Comparison of ENCODE assay signal across 8 mouse cellular contexts in genomic region chr16:20695622-20696323, GRCm38 (mm10). TPM values are rescaled to one million over a fixed set of nuclear protein-coding genes. Genes with fewer than 3 reads are reported as not detected.
DNase-seq lines count a peak whose midpoint lies in the region; ATAC-seq and TF ChIP-seq lines count a peak whose summit lies in the region.

No protein-coding gene starts in this region.

- peak; percentile 84 for DNase-seq in brain, embryonic 18.5 days (ENCODE audit: low read depth, low spot score)
- peak; percentile 89 for DNase-seq in kidney, postnatal 0 days (ENCODE audit: low spot score)
- peak; percentile 83 for DNase-seq in neural tube, embryonic 10.5 days (ENCODE audit: extremely low spot score, low spot score)
- peak; percentile 86 for DNase-seq in testis, postnatal 14 days (ENCODE audit: low spot score)

- ATAC-seq in forebrain, embryonic 13.5 days = peak; percentile 82
- peak; percentile 77 for ATAC-seq in heart, embryonic 15.5 days (replicated peaks; ENCODE audit: insufficient number of reproducible peaks, insufficient read depth, low FRiP score, low read depth)
- ATAC-seq in kidney, postnatal 0 days (replicated peaks; ENCODE audit: low FRiP score, low read depth) = peak; percentile 69
- ATAC-seq in limb, embryonic 15.5 days (ENCODE audit: insufficient number of reproducible peaks, low FRiP score, low TSS enrichment, low read depth) = peak; percentile 73

- no peak for TF ChIP-seq POLR2A in ES-Bruce4 (IDR thresholded peaks at IDR 0.05; ENCODE audit: insufficient read depth, low read length)

- peaks cover 5% of the 10 kb centered on the region for H3K36me3 ChIP-seq in ES-Bruce4 (ENCODE audit: control insufficient read depth, insufficient read depth, low read length, poor library complexity, severe bottlenecking)
- peaks cover 34% of the 10 kb centered on the region for H3K36me3 ChIP-seq in forebrain, embryonic 13.5 days (ENCODE audit: poor library complexity, severe bottlenecking)
- peaks cover 20% of the 10 kb centered on the region for H3K36me3 ChIP-seq in heart, embryonic 15.5 days
- H3K36me3 ChIP-seq in kidney, postnatal 0 days (ENCODE audit: insufficient read depth, low read length) = peaks cover 9% of the 10 kb centered on the region; the same call in 1 of the 2 replicates
- peaks cover 36% of the 10 kb centered on the region for H3K36me3 ChIP-seq in limb, embryonic 15.5 days

- peak overlapping the region; percentile 82 for H3K4me2 ChIP-seq in forebrain, embryonic 13.5 days
- H3K4me2 ChIP-seq in heart, embryonic 15.5 days = peak overlapping the region; percentile 64
- peak overlapping the region; percentile 57 for H3K4me2 ChIP-seq in kidney, postnatal 0 days (ENCODE audit: low read length)
- peak overlapping the region; percentile 75 for H3K4me2 ChIP-seq in limb, embryonic 15.5 days

- no peak for TF ChIP-seq EP300 in ES-Bruce4 (IDR thresholded peaks at IDR 0.05; ENCODE audit: insufficient read depth, low read depth, low read length)

- H3K9me3 ChIP-seq in ES-Bruce4 (replicated peaks; ENCODE audit: control insufficient read depth, insufficient read depth, low read length, poor library complexity, severe bottlenecking) = no peaks in the 10 kb centered on the region
- H3K9me3 ChIP-seq in forebrain, embryonic 13.5 days (replicated peaks) = no peaks in the 10 kb centered on the region
- H3K9me3 ChIP-seq in heart, embryonic 15.5 days (replicated peaks) = no peaks in the 10 kb centered on the region
- H3K9me3 ChIP-seq in kidney, postnatal 0 days (replicated peaks; ENCODE audit: low read length) = no peaks in the 10 kb centered on the region
- H3K9me3 ChIP-seq in limb, embryonic 15.5 days = no peaks in the 10 kb centered on the region

- H3K4me3 ChIP-seq in ES-Bruce4 (ENCODE audit: low read depth, low read length) = peak overlapping the region; percentile 36
- peak overlapping the region; percentile 45 for H3K4me3 ChIP-seq in forebrain, embryonic 13.5 days
- peak overlapping the region; percentile 42 for H3K4me3 ChIP-seq in heart, embryonic 15.5 days
- peak overlapping the region; percentile 30 for H3K4me3 ChIP-seq in kidney, postnatal 0 days (replicated peaks; ENCODE audit: low read depth, low read length)
- peak overlapping the region; percentile 44 for H3K4me3 ChIP-seq in limb, embryonic 15.5 days

- H3K27me3 ChIP-seq in ES-Bruce4 (ENCODE audit: control insufficient read depth, insufficient read depth, low read length, poor library complexity, severe bottlenecking) = no peaks in the 10 kb centered on the region
- no peaks in the 10 kb centered on the region for H3K27me3 ChIP-seq in forebrain, embryonic 13.5 days
- H3K27me3 ChIP-seq in heart, embryonic 15.5 days = 0 out of 2 replicates have a peak, but pooled peaks cover 7% of the 10 kb centered on the region
- no peaks in the 10 kb centered on the region for H3K27me3 ChIP-seq in kidney, postnatal 0 days (ENCODE audit: insufficient read depth, low read length)
- no peaks in the 10 kb centered on the region for H3K27me3 ChIP-seq in limb, embryonic 15.5 days

- no peak overlapping the region for H3K9ac ChIP-seq in ES-Bruce4 (ENCODE audit: low read depth, poor library complexity, severe bottlenecking)
- H3K9ac ChIP-seq in forebrain, embryonic 13.5 days = peak overlapping the region; percentile 72
- peak overlapping the region; percentile 12; the same call in 1 of the 2 replicates for H3K9ac ChIP-seq in heart, embryonic 15.5 days
- H3K9ac ChIP-seq in kidney, postnatal 0 days (ENCODE audit: low read depth, low read length) = peak overlapping the region; percentile 32; the same call in 1 of the 2 replicates
- peak overlapping the region; percentile 5 for H3K9ac ChIP-seq in limb, embryonic 15.5 days

- H3K4me1 ChIP-seq in ES-Bruce4 (ENCODE audit: control insufficient read depth, insufficient read depth, low read length) = peaks cover 3% of the 10 kb centered on the region
- H3K4me1 ChIP-seq in forebrain, embryonic 13.5 days = peaks cover 41% of the 10 kb centered on the region
- H3K4me1 ChIP-seq in heart, embryonic 15.5 days (replicated peaks) = peaks cover 41% of the 10 kb centered on the region
- 0 out of 2 replicates have a peak, but pooled peaks cover 7% of the 10 kb centered on the region for H3K4me1 ChIP-seq in kidney, postnatal 0 days (replicated peaks; ENCODE audit: insufficient read depth, low read length)
- peaks cover 52% of the 10 kb centered on the region for H3K4me1 ChIP-seq in limb, embryonic 15.5 days

- no peak overlapping the region for H3K27ac ChIP-seq in ES-Bruce4 (ENCODE audit: insufficient read depth, low read length)
- peak overlapping the region; percentile 77 for H3K27ac ChIP-seq in forebrain, embryonic 13.5 days
- H3K27ac ChIP-seq in heart, embryonic 15.5 days = peak overlapping the region; percentile 65
- H3K27ac ChIP-seq in kidney, postnatal 0 days = no peak overlapping the region
- H3K27ac ChIP-seq in limb, embryonic 15.5 days = peak overlapping the region; percentile 80

- 1% methylated on average over 46 of the region's 46 CpGs for WGBS in forebrain, embryonic 13.5 days
- WGBS in heart, embryonic 15.5 days = 3% methylated on average over 43 of the region's 46 CpGs
- WGBS in kidney, postnatal 0 days = 3% methylated on average over 46 of the region's 46 CpGs
- 2% methylated on average over 46 of the region's 46 CpGs for WGBS in limb, embryonic 15.5 days

- no peak for TF ChIP-seq CTCF in ES-Bruce4 (IDR thresholded peaks at IDR 0.05; ENCODE audit: low read depth, low read length)
- no peak for TF ChIP-seq CTCF in kidney, postnatal 0 days (IDR thresholded peaks at IDR 0.05; ENCODE audit: low read depth)

RNA-seq across cellular contexts. Expression of gene Fam131a, which starts 2.7 kb away (rescaled TPM):
- polyA plus RNA-seq in ES-Bruce4 (2011; ENCODE audit: insufficient read depth, insufficient read length, low read depth, missing spikeins) = 5.9 and 7.1 TPM in 2 replicates
- polyA plus RNA-seq in forebrain, embryonic 13.5 days (2015; fragmentation: Nextera tagmentation; extraction: Ambion mirVana) = 32.5 and 35.4 TPM in 2 replicates
- 7.1 and 9.0 TPM in 2 replicates for polyA plus RNA-seq in heart, embryonic 15.5 days (2015; fragmentation: Nextera tagmentation; extraction: Ambion mirVana)
- 6.4 and 6.9 TPM in 2 replicates for polyA plus RNA-seq in kidney, postnatal 0 days (2015; fragmentation: Nextera tagmentation; extraction: Ambion mirVana)
- 12.8 and 13.2 TPM in 2 replicates for polyA plus RNA-seq in limb, embryonic 15.5 days (2015; fragmentation: Nextera tagmentation; extraction: Ambion mirVana)

RNA-seq across cellular contexts. Expression of gene Polr2h, which starts 21.7 kb away (rescaled TPM):
- 90.6 and 94.5 TPM in 2 replicates for polyA plus RNA-seq in ES-Bruce4 (2011; ENCODE audit: insufficient read depth, insufficient read length, low read depth, missing spikeins)
- polyA plus RNA-seq in forebrain, embryonic 13.5 days (2015; fragmentation: Nextera tagmentation; extraction: Ambion mirVana) = 101 and 104 TPM in 2 replicates
- polyA plus RNA-seq in heart, embryonic 15.5 days (2015; fragmentation: Nextera tagmentation; extraction: Ambion mirVana) = 41.0 and 54.5 TPM in 2 replicates
- 98.6 and 105 TPM in 2 replicates for polyA plus RNA-seq in kidney, postnatal 0 days (2015; fragmentation: Nextera tagmentation; extraction: Ambion mirVana)
- polyA plus RNA-seq in limb, embryonic 15.5 days (2015; fragmentation: Nextera tagmentation; extraction: Ambion mirVana) = 87.1 and 89.8 TPM in 2 replicates

RNA-seq across cellular contexts. Expression of gene Clcn2, which starts 21.8 kb away (rescaled TPM):
- polyA plus RNA-seq in ES-Bruce4 (2011; ENCODE audit: insufficient read depth, insufficient read length, low read depth, missing spikeins) = 8.8 and 10.2 TPM in 2 replicates
- 13.2 and 14.5 TPM in 2 replicates for polyA plus RNA-seq in forebrain, embryonic 13.5 days (2015; fragmentation: Nextera tagmentation; extraction: Ambion mirVana)
- 3.8 and 6.5 TPM in 2 replicates for polyA plus RNA-seq in heart, embryonic 15.5 days (2015; fragmentation: Nextera tagmentation; extraction: Ambion mirVana)
- 10.2 and 10.7 TPM in 2 replicates for polyA plus RNA-seq in kidney, postnatal 0 days (2015; fragmentation: Nextera tagmentation; extraction: Ambion mirVana)
- 12.7 and 13.8 TPM in 2 replicates for polyA plus RNA-seq in limb, embryonic 15.5 days (2015; fragmentation: Nextera tagmentation; extraction: Ambion mirVana)

RNA-seq across cellular contexts. Expression of gene Eif4g1, which starts 27.7 kb away (rescaled TPM):
- polyA plus RNA-seq in ES-Bruce4 (2011; ENCODE audit: insufficient read depth, insufficient read length, low read depth, missing spikeins) = 462 and 483 TPM in 2 replicates
- 146 and 165 TPM in 2 replicates for polyA plus RNA-seq in forebrain, embryonic 13.5 days (2015; fragmentation: Nextera tagmentation; extraction: Ambion mirVana)
- polyA plus RNA-seq in heart, embryonic 15.5 days (2015; fragmentation: Nextera tagmentation; extraction: Ambion mirVana) = 95.3 and 129 TPM in 2 replicates
- polyA plus RNA-seq in kidney, postnatal 0 days (2015; fragmentation: Nextera tagmentation; extraction: Ambion mirVana) = 115 and 119 TPM in 2 replicates
- polyA plus RNA-seq in limb, embryonic 15.5 days (2015; fragmentation: Nextera tagmentation; extraction: Ambion mirVana) = 161 and 175 TPM in 2 replicates

RNA-seq across cellular contexts. Expression of gene Chrd, which starts 37.2 kb away (rescaled TPM):
- 1.1 and 1.2 TPM in 2 replicates for polyA plus RNA-seq in ES-Bruce4 (2011; ENCODE audit: insufficient read depth, insufficient read length, low read depth, missing spikeins)
- polyA plus RNA-seq in forebrain, embryonic 13.5 days (2015; fragmentation: Nextera tagmentation; extraction: Ambion mirVana) = 1.8 and 2.8 TPM in 2 replicates
- 1.1 and 2.2 TPM in 2 replicates for polyA plus RNA-seq in heart, embryonic 15.5 days (2015; fragmentation: Nextera tagmentation; extraction: Ambion mirVana)
- 2.7 and 2.9 TPM in 2 replicates for polyA plus RNA-seq in kidney, postnatal 0 days (2015; fragmentation: Nextera tagmentation; extraction: Ambion mirVana)
- 12.2 and 12.8 TPM in 2 replicates for polyA plus RNA-seq in limb, embryonic 15.5 days (2015; fragmentation: Nextera tagmentation; extraction: Ambion mirVana)

Comparison
In these comparisons a context has a peak if more than half of its experiments do, and no peak if none do; other contexts are left out.
1. H3K27ac ChIP-seq: peak in forebrain, embryonic 13.5 days (single experiment), heart, embryonic 15.5 days (single experiment) and limb, embryonic 15.5 days (single experiment); none in ES-Bruce4 (single experiment) and kidney, postnatal 0 days (single experiment).
2. Peak in every context shown above with its lines, with median percentiles within 50 percentile points of each other: H3K4me3 ChIP-seq, DNase-seq, ATAC-seq and H3K4me2 ChIP-seq.